Mouse (Mus musculus) kidney, adult 2 months (tissue): Measurements from ENCODE around the gene Gm11567.

Source experiments
- CTCF ChIP-seq: fragments of 200-500 bp; conservative IDR thresholded peaks from 2 replicates; pipeline ENCODE4 v1.5.1; 2011; ENCODE audit warnings: low read depth, mild to moderate bottlenecking, control low read depth, low read length, moderate library complexity, mixed read lengths; ENCODE audit not compliant: insufficient read depth, insufficient read length
- POLR2A ChIP-seq: fragments of 200-500 bp; IDR thresholded peaks from one replicate; pipeline ENCODE4 v1.6.1; 2011; ENCODE audit warnings: low read depth, low read length, control low read depth

DNA sequence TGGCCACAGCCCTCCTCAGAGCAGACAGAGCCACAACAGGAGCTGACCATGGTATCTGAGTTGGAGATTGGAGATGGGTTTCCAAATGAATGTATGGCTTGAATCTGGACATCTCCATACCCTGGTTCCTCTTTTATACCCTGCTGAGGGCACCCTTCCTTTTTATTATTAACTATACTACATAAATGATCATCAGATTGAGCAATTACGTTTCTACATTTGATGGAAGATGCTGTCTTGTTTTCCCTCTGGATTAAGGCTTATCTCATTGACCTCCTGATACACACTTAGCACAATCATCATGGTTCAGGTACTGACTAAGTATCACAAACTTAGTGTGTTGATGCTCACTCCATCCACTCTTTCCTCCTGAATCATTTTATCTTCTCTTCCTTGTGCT, 41.0 kb upstream of the Gm11567 start, which contains the start of gene 2300003K06Rik:
- TF ChIP-seq CTCF (no peak), POLR2A (no peak)
